Mouse (Mus musculus) lung, postnatal 25 days (tissue): Measurements from ENCODE around the gene Srsf3.

ENCODE experiments used
- DNase-seq: peaks from one replicate; pipeline ENCODE4 v3.0.0; 2022; ENCODE audit warnings: low spot score

Srsf3 gene

GRCm38 (mm10) chr17:29045741-29046530 lies 13.5 kb downstream of the Srsf3 start:
- DNase-seq, result peak; percentile 66

- no peak for DNase-seq
These were observed 14.4 kb downstream of the Srsf3 start for GRCm38 (mm10) chr17:29046863-29047262.

- no peak for DNase-seq
These were observed 15.5 kb downstream of the Srsf3 start for GRCm38 (mm10) chr17:29047697-29048514.

- DNase-seq, result peak; percentile 81
These were observed 16.5 kb downstream of the Srsf3 start for GRCm38 (mm10) chr17:29048748-29049507.

GRCm38 (mm10) chr17:29049508-29049889 lies 17.1 kb downstream of the Srsf3 start:
- DNase-seq, result no peak

GRCm38 (mm10) chr17:29049923-29050322 lies 17.5 kb downstream of the Srsf3 start:
- no peak for DNase-seq

- no peak for DNase-seq
These were observed 18.4 kb downstream of the Srsf3 start for GRCm38 (mm10) chr17:29050791-29051190.

- no peak for DNase-seq
These were observed 20.6 kb downstream of the Srsf3 start for GRCm38 (mm10) chr17:29053067-29053466.

GRCm38 (mm10) chr17:29053841-29054240 lies 21.4 kb downstream of the Srsf3 start:
- peak; percentile 86 for DNase-seq

- DNase-seq, result no peak
These were observed 22.0 kb downstream of the Srsf3 start for GRCm38 (mm10) chr17:29054429-29054828.

GRCm38 (mm10) chr17:29055586-29055985 lies 23.2 kb downstream of the Srsf3 start:
- no peak for DNase-seq

- no peak for DNase-seq
These were observed 23.8 kb downstream of the Srsf3 start for GRCm38 (mm10) chr17:29056207-29056606.

GRCm38 (mm10) chr17:29056699-29057151 lies 24.3 kb downstream of the Srsf3 start:
- DNase-seq, result no peak

- DNase-seq, result no peak
These were observed 25.0 kb downstream of the Srsf3 start for GRCm38 (mm10) chr17:29057361-29057890.

- peak; percentile 73 for DNase-seq
These were observed 25.5 kb downstream of the Srsf3 start for GRCm38 (mm10) chr17:29057961-29058360.

- no peak for DNase-seq
These were observed 26.1 kb downstream of the Srsf3 start for GRCm38 (mm10) chr17:29058487-29058886.

GRCm38 (mm10) chr17:29059581-29059980 lies 27.2 kb downstream of the Srsf3 start:
- DNase-seq, result peak; percentile 49

GRCm38 (mm10) chr17:29060946-29061345 lies 28.5 kb downstream of the Srsf3 start:
- DNase-seq, result no peak

- no peak for DNase-seq
These were observed 29.9 kb downstream of the Srsf3 start for GRCm38 (mm10) chr17:29062119-29063035.

GRCm38 (mm10) chr17:29063121-29063987 lies 30.9 kb downstream of the Srsf3 start:
- no peak for DNase-seq
